Comparison of ENCODE assay signal across 36 mouse cellular contexts in the genomic region with DNA sequence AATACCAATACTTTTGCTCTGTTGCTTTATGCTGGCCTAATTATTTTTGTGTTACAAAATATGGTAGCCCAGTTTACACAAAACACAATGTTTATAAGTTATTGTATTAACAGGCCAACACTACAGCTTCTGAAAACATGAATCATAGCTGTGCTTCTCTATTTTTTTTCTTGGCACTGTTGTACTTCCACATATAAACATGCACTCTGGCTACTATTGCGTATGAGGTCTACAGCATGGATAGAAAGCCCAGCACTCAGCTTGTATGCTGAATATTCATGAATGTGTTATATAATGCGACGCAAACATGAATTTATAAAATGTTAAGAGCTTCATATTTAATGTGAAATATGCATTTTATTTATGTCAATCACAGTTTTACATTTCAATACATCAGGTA.
"Had no signal": no experiment of that assay in that cellular context is flagged by ENCODE, and none has a peak within 500 bp of the region (broad histone marks: within the 10 kb centered on the region; RNA-seq: fewer than 3 reads in every experiment).

No protein-coding gene starts in this region.

- H3K4me3 ChIP-seq: heart, adult 2 months; heart, embryonic 10.5 days; heart, embryonic 12.5 days; heart, embryonic 13.5 days; heart, embryonic 15.5 days; hindbrain, embryonic 10.5 days; hindbrain, embryonic 12.5 days; hindbrain, embryonic 13.5 days; hindbrain, embryonic 15.5 days; intestine, embryonic 15.5 days; kidney, embryonic 15.5 days; layer of hippocampus, adult 2 months had no signal

- H3K9ac ChIP-seq: heart, embryonic 12.5 days; heart, embryonic 13.5 days; heart, embryonic 15.5 days; hindbrain, embryonic 12.5 days; hindbrain, embryonic 13.5 days; hindbrain, embryonic 14.5 days; hindbrain, embryonic 15.5 days; intestine, embryonic 15.5 days; kidney, embryonic 15.5 days had no signal

- H3K9me3 ChIP-seq: heart, embryonic 10.5 days; heart, embryonic 12.5 days; heart, embryonic 13.5 days; heart, embryonic 15.5 days; hindbrain, embryonic 10.5 days; hindbrain, embryonic 12.5 days; hindbrain, embryonic 13.5 days; hindbrain, embryonic 15.5 days; intestine, embryonic 15.5 days; kidney, embryonic 15.5 days had no signal

- DNase-seq: heart, adult 2 months; heart, postnatal 10 days; heart, postnatal 14 days; heart, postnatal 36 days; heart, postnatal 4 days; kidney, adult 11 months; kidney, adult 18-20 months; kidney, adult 2 months; kidney, adult 8-10 months; kidney, adult 9 months; kidney, postnatal 10 days; kidney, postnatal 14 days; kidney, postnatal 25 days; kidney, postnatal 36 days; kidney, postnatal 4 days; layer of hippocampus, adult 9-11 months; layer of hippocampus, postnatal 36 days had no signal

- H3K27me3 ChIP-seq: heart, embryonic 12.5 days; heart, embryonic 13.5 days; heart, embryonic 15.5 days; hindbrain, embryonic 12.5 days; hindbrain, embryonic 13.5 days; hindbrain, embryonic 15.5 days; intestine, embryonic 15.5 days; kidney, embryonic 15.5 days had no signal

- H3K4me2 ChIP-seq: heart, embryonic 11.5 days; heart, embryonic 12.5 days; heart, embryonic 13.5 days; heart, embryonic 15.5 days; hindbrain, embryonic 12.5 days; hindbrain, embryonic 13.5 days; hindbrain, embryonic 14.5 days; hindbrain, embryonic 15.5 days; intestine, embryonic 15.5 days; kidney, embryonic 15.5 days had no signal

- H3K27ac ChIP-seq: heart, adult 2 months; heart, embryonic 10.5 days; heart, embryonic 13.5 days; heart, embryonic 15.5 days; hindbrain, embryonic 10.5 days; hindbrain, embryonic 12.5 days; hindbrain, embryonic 13.5 days; hindbrain, embryonic 14.5 days; hindbrain, embryonic 15.5 days; hindbrain, postnatal 0 days; intestine, embryonic 15.5 days; kidney, embryonic 15.5 days; kidney, postnatal 0 days; layer of hippocampus, adult 2 months had no signal

- H3K36me3 ChIP-seq: heart, embryonic 10.5 days; heart, embryonic 12.5 days; heart, embryonic 13.5 days; heart, embryonic 15.5 days; hindbrain, embryonic 10.5 days; hindbrain, embryonic 12.5 days; hindbrain, embryonic 13.5 days; hindbrain, embryonic 15.5 days; intestine, embryonic 15.5 days; kidney, embryonic 15.5 days had no signal

- H3K4me1 ChIP-seq: heart, embryonic 10.5 days; heart, embryonic 12.5 days; heart, embryonic 13.5 days; heart, embryonic 15.5 days; hindbrain, embryonic 10.5 days; hindbrain, embryonic 12.5 days; hindbrain, embryonic 13.5 days; hindbrain, embryonic 15.5 days; intestine, embryonic 15.5 days; kidney, embryonic 15.5 days had no signal

- ATAC-seq: hindbrain, embryonic 16.5 days; hindbrain, postnatal 0 days; inflammation-experienced regulatory T-cells, adult 6 months; intestine, embryonic 15.5 days; intestine, embryonic 16.5 days; intestine, postnatal 0 days had no signal
